Mouse (Mus musculus) brain, embryonic 14.5 days (tissue): ENCODE data around the gene Gatb.

Experiments used
- CTCF ChIP-seq: fragments of 200-500 bp; IDR thresholded peaks from 2 replicates; pipeline ENCODE4 v1.5.1; 2012; ENCODE audit warnings: inconsistent platforms, mild to moderate bottlenecking, moderate library complexity, borderline replicate concordance; ENCODE audit not compliant: insufficient read depth, insufficient read length; ENCODE audit errors: extremely low read depth
- POLR2A ChIP-seq: fragments of 200-500 bp; IDR thresholded peaks from 2 replicates; pipeline ENCODE4 v1.6.1; 2012; ENCODE audit warnings: mild to moderate bottlenecking, inconsistent platforms, borderline replicate concordance; ENCODE audit not compliant: poor library complexity, insufficient read depth, insufficient read length, severe bottlenecking; ENCODE audit errors: extremely low read depth

DNA sequence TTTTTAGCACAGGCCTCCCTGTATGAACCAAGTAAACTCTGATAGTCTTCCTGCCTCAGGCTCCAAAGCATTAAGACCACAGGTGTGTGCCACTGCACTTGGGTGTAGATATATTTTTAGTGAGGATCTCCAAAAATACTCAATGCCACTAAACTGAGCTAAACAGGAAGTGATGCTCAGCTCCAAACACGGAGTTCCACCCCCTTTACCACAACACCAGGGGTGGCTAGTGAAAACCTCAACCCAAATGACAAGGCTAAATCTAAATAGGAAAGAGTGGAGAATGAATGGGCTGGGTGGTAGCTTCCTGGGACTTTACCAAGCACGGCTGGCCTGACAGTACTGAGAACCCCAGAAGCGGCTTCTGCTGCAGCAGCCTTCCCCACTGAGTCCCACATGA lies 119.1 kb downstream of the Gatb start:
- TF ChIP-seq CTCF (no peak), POLR2A (no peak)
